Mouse (Mus musculus): ENCODE data around the gene Gucy2c.

DNA sequence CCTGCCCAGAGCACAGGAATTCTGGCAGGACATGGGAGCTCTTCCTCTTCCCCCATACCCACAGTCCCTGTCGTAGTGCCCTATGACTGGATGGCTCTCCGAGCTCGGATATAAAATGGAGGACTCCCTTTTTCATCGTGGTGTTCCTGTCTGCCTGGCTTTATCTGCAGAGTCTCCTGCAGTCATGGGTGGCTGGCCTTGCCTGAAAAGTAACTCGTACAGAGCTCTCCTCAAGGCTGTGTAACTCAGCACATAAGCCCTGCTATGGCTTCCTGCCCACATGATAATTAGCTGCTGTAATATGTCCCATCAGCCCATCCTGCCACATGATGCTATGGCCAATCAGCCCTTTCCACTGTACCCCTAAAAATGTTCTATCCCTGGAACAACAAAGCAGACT lies 96.1 kb downstream of the Gucy2c start:
- no peak for TF ChIP-seq CTCF (IDR thresholded peaks at IDR 0.05; ENCODE audit: low read depth)
- no peak for TF ChIP-seq EP300 (IDR thresholded peaks at IDR 0.05; ENCODE audit: low read depth)

Measured in heart, postnatal 0 days (tissue).